Mouse (Mus musculus) intestine, embryonic 14.5 days (tissue): ENCODE measurements around the gene Cyp2d26. TPM values are rescaled to one million over a fixed set of nuclear protein-coding genes. Genes with fewer than 3 reads are reported as not detected.

Experiments
- microRNA-seq: library from miRNA; unstranded; fragments of <30 nt; microRNA quantifications from one replicate; pipeline ENCODE4, GENCODE M21; 2016
- polyA plus RNA-seq: library from polyadenylated mRNA; unstranded; fragments of >200 nt; fragmentation: Nextera tagmentation; extraction: Ambion mirVana; gene quantifications from 2 replicates; pipeline ENCODE4 v1.2.1, GENCODE M21; 2014

Gene Cyp2d26
- polyA plus RNA-seq, 1 experiment from 2014 or later, result 4.1 TPM

Small RNAs within 50 kb of the gene (microRNA-seq; reads per million reads assigned to microRNA genes)
- not detected for gene Gm27618

Other genes starting within 250 kb of the Cyp2d26 start
- gene Cyp2d12, start 239.2 kb downstream of the Cyp2d26 start, polyA plus RNA-seq, result not detected in 2 replicates
- gene Cyp2d34, start 173.3 kb downstream of the Cyp2d26 start, polyA plus RNA-seq, result not detected in 2 replicates
- not detected in 2 replicates for gene Cyp2d40, start 30.1 kb downstream of the Cyp2d26 start, polyA plus RNA-seq
- gene Tcf20, start 193.6 kb upstream of the Cyp2d26 start, polyA plus RNA-seq, result 11.7 and 12.4 TPM in 2 replicates
- 3.6 and 3.7 TPM in 2 replicates for gene Nfam1, start 239.0 kb upstream of the Cyp2d26 start, polyA plus RNA-seq